Mouse (Mus musculus) adrenal gland, postnatal 25 days (tissue): ENCODE results near the gene Macrod2. TPM values are rescaled to one million over a fixed set of nuclear protein-coding genes. Genes with fewer than 3 reads are reported as not detected.
"Not testable (repeated sequence)": the region's sequence is repeated elsewhere in the genome, so short reads cannot be mapped to it uniquely, and the experiment has no call there.

ENCODE experiments used
- DNase-seq: peaks from one replicate; pipeline ENCODE4 v3.0.0; 2021; ENCODE audit warnings: mixed read lengths
- total RNA-seq: library from RNA; stranded (reverse); gene quantifications from 2 replicates; pipeline ENCODE4 v1.2.3, GENCODE M21; 2021

The Macrod2 gene
- total RNA-seq, 1 experiment from 2014 or later = 7.5 TPM

GRCm38 (mm10) chr2:140703377-140703776 lies 308.3 kb downstream of the Macrod2 start:
- no peak for DNase-seq

DNA sequence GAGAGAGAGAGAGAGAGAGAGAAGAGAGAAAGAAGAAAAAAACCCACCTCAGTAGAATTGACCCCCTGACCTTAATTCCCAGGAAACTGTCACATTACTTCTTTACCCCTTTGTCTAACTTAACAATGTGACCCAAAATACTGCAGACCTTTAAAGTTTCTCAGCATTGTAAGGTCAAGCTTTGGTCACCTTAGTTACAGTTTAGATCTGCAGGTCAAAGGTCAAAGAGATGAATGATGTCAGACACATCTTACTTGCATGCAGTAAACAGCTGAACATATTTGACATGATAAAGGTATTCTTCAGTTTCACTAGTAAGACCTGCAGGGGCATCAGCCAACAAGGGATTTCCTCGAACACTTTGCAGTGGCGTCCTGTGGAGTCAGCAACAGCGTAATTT lies 309.0 kb downstream of the Macrod2 start:
- no peak for DNase-seq

DNA sequence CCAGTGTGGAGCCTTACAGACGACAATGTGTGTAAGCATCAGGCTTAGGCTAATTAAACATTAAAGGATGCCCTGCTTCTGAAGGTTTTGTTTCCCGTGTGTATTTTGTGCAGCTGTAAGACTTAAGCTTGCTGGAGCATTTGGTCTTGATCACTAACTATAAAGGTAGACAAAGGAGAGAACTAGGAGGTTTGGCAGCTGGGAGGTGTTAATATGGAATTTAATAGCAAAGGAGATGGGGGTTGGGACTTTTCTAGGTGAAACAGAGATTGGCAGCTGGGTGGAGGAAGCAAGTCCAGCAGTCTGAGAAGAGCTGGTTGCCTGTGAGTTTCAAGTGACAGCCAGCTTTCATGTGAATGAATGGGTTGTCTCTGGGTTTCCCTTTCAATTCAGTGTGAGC lies 310.2 kb downstream of the Macrod2 start:
- DNase-seq = no peak

- DNase-seq = no peak
Measured at GRCm38 (mm10) chr2:140707550-140707949, 312.4 kb downstream of the Macrod2 start.

DNA sequence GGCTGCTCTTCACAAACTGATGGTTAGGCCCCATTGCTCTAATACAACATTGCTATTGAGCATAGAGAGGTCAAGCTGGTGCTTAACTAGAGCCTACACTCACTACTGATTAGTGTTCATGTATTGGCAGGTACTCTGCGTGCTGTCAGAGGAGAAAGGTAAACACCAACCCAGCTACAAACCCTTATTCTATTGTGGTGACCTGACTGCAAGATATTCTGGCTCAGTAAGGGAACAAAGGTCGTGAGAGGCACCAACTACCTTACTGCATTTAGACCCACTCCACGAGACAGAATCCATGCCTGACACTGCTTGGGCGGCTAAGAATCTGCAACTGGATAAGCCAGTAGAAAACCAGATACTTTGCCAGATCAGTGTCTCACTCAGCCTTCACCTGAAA lies 320.7 kb downstream of the Macrod2 start:
- DNase-seq = no peak

- DNase-seq = no peak
Measured at GRCm38 (mm10) chr2:140717407-140717806, 322.3 kb downstream of the Macrod2 start.

GRCm38 (mm10) chr2:140732616-140733183 lies 337.6 kb downstream of the Macrod2 start:
- DNase-seq = no peak

GRCm38 (mm10) chr2:140740511-140740910 lies 345.4 kb downstream of the Macrod2 start:
- no peak for DNase-seq

- DNase-seq = not testable (repeated sequence)
Measured at GRCm38 (mm10) chr2:140742954-140743353, 347.8 kb downstream of the Macrod2 start.

GRCm38 (mm10) chr2:140758881-140759280 lies 363.8 kb downstream of the Macrod2 start:
- no peak for DNase-seq

DNA sequence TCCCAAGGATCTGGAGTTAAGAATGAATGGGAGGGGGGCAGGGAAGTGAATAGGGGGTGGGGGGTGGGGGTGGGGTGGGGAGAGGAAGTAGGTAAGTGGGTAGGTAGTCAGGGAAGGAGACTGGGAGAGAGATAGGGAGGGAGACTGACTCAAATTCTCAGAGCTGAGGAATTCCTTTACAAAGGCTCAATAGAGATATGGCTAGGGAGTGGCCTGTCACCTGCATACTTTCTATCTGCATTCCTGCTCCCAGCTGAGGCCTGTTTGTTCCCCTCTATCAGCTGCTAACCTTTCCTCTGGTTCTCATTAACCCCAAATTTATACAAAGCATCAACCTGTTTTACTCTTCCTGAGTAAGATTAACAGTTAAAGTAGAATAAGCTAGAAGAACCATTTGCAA lies 364.6 kb downstream of the Macrod2 start:
- no peak for DNase-seq

- DNase-seq = no peak
Measured at GRCm38 (mm10) chr2:140760137-140760536, 365.0 kb downstream of the Macrod2 start.

GRCm38 (mm10) chr2:140763076-140763891 lies 368.2 kb downstream of the Macrod2 start:
- DNase-seq = no peak

- DNase-seq = no peak
Measured at GRCm38 (mm10) chr2:140769473-140769872, 374.4 kb downstream of the Macrod2 start.

DNA sequence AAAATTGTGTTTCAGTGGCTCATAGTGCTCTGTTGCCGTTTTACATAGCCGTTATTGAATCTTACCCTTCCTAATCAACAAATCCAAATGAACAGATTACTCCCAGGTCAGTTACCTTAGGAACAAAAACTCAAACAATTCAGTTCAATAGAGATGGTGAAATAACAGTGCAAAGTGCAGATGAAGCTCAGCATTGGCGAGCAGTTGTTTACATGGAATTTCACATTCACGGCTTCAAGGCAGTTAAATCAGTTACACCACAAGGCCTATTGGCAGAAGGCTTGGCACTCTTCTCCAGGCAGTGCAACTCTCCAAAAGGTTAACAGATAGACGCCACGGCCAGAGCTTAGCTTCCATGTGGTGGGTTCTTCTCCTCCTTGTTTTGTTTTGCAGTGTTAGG lies 377.7 kb downstream of the Macrod2 start:
- DNase-seq = no peak

GRCm38 (mm10) chr2:140773456-140773855 lies 378.3 kb downstream of the Macrod2 start:
- no peak for DNase-seq

DNA sequence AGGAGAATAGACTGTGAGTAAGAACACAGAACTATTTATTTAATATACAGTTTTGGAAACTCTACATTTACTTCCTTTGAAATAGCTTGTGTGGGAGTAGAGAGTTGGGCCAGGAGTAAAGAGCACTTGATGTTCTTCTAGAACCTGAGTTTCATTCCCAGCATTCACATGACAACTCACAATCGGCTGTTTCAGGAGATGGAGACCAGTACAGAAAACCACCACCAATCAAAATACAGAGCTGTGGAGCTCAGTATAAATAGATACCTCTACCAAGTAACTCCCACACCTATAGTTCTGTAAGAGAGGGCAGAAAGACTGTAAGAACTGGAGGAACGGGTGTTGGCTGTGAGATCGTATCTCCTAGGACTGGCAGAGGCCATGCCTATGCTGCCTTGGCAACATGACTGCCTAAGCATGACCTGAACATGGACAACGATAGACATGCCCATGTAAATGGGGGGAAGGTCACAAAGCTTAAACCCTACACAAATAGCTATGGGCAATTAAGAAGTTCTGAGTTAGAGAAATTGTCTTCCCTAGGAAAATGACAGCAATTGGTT lies 379.8 kb downstream of the Macrod2 start:
- no peak for DNase-seq

GRCm38 (mm10) chr2:140775448-140776101 lies 380.5 kb downstream of the Macrod2 start:
- DNase-seq = no peak

GRCm38 (mm10) chr2:140778212-140778611 lies 383.1 kb downstream of the Macrod2 start:
- DNase-seq = no peak

GRCm38 (mm10) chr2:140783041-140783440 lies 387.9 kb downstream of the Macrod2 start:
- no peak for DNase-seq

DNA sequence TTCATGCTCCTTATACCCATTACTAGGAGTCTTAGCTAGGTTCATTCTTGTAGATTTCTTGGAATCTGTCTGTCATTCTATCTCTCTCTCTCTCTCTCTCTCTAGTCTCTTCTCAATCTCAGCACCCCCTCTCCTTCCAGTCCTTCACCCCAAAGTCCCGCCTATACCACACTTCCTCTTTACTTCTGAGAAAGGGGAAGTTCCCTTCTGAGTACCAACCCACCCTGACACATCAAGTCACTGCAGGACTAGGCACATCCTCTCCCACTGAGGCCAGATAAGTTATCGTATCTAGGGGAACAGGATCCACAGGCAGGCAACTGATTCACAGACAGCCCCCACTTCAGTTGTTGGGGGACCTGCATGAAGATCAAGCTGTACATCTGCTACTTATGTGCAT lies 389.5 kb downstream of the Macrod2 start:
- no peak for DNase-seq

GRCm38 (mm10) chr2:140790363-140790762 lies 395.3 kb downstream of the Macrod2 start:
- DNase-seq = peak; percentile 66
